Mouse (Mus musculus): ENCODE data around the gene Vsnl1. TPM values are rescaled to one million over a fixed set of nuclear protein-coding genes. Genes with fewer than 3 reads are reported as not detected.
A peak's percentile ranks its signal among the peaks of the same experiment; 100 is the strongest.

Gene Vsnl1
- polyA plus RNA-seq (2015; fragmentation: Nextera tagmentation; extraction: Ambion mirVana) = 0.05 and 0.13 TPM in 2 replicates

DNA sequence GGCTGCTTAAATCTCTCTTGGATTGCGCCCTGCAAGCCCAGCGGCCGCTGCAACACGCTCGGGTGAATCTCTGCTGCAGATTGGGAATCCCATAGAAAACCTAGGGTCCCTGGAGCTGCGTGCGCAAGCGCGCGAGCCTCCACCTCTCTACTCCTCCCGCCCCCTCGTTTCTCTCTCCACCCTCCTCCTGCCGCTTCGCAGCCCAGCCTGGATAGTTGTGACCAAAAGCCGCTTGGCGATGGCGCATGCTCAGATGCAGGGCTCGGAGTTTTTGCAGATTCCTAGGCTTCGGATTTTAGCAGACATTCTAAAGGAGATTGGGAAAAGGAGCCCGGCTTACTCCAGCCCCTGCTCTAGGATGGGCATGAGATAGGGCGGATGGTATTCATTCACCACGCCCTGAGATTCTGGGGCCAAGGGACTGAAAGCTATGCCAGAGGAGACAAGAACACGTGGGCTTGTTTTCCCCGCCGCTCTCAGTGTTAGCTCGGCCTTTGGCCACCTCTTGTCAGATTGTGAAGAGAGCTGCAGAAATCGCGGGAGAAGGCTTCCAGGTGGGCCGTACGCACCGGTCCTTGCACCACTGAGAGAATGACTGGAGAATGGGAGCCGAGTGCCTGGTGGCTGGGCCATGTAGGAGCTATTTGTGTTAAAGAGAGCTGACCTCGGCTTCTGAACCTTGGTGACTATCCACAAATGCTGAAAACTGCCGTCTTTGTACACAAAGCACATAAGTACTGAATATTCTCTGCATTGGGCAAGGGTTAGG is at the start of gene Vsnl1:
Gene Vsnl1, minus strand, starts transcription at position 117 of the 769 bp plus-strand sequence.
- 0 out of 2 replicates have a peak within 1 kb of the TSS, but pooled peaks have one; percentile 10 for H3K9ac ChIP-seq (ENCODE audit: low read depth, low read length)

DNA sequence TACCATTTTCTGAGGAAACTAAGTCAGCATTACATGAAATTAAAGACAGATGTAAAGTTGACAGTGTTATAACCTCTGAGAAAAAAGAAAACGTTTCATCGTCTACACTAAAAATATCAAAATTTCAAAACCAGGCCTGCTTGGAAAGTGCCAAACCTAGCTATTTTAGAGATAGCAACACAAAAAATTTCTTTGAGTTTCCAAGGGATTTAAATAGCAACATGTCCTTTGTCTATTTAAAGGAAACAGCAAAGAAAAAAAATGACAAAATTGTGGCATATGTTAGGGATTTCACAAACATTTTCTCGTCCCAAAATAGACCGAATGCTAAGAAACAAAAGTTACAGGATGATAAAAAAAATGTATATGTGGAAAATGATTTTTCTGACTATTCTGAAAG is 20.2 kb upstream of the Vsnl1 start:
- H3K36me3 ChIP-seq (ENCODE audit: insufficient read depth, low read length) = no peaks in the 10 kb centered on the region
- H3K27ac ChIP-seq = no peak overlapping the region
- WGBS = 77% methylated on average over 4 of the region's 4 CpGs
- no peaks in the 10 kb centered on the region; the same call in 1 of the 2 replicates for H3K27me3 ChIP-seq (ENCODE audit: insufficient read depth, low read length)
- peak overlapping the region; percentile 90; the same call in 1 of the 2 replicates for H3K4me2 ChIP-seq (ENCODE audit: low read length)
- no peak for ATAC-seq (replicated peaks; ENCODE audit: low FRiP score, low read depth)
- H3K9ac ChIP-seq (ENCODE audit: low read depth, low read length) = no peak overlapping the region
- no peak overlapping the region; the same call in 1 of the 2 replicates for H3K4me3 ChIP-seq (replicated peaks; ENCODE audit: low read depth, low read length)
- no peaks in the 10 kb centered on the region for H3K9me3 ChIP-seq (replicated peaks; ENCODE audit: low read length)
- DNase-seq (ENCODE audit: low spot score) = no peak
- H3K4me1 ChIP-seq (replicated peaks; ENCODE audit: insufficient read depth, low read length) = no peaks in the 10 kb centered on the region
- no peak for TF ChIP-seq CTCF (IDR thresholded peaks at IDR 0.05; ENCODE audit: low read depth)

More for the DNA sequence above, at the start of gene Vsnl1:
- H3K4me3 ChIP-seq (replicated peaks; ENCODE audit: low read depth, low read length) = peak within 1 kb of the TSS; percentile 23
- WGBS = 2% methylated on average over 34 of the region's 34 CpGs
- peak within 1 kb of the TSS; percentile 59 for H3K4me2 ChIP-seq (ENCODE audit: low read length)
- no peak within 1 kb of the TSS for H3K27ac ChIP-seq
- DNase-seq (ENCODE audit: low spot score) = peak; percentile 92
- H3K9me3 ChIP-seq (replicated peaks; ENCODE audit: low read length) = no peaks in the 10 kb centered on the region
- 0 out of 2 replicates have a peak, but pooled peaks cover 4% of the 10 kb centered on the region for H3K27me3 ChIP-seq (ENCODE audit: insufficient read depth, low read length)
- ATAC-seq (replicated peaks; ENCODE audit: low FRiP score, low read depth) = peak; percentile 87
- no peaks in the 10 kb centered on the region for H3K36me3 ChIP-seq (ENCODE audit: insufficient read depth, low read length)
- no peak for TF ChIP-seq CTCF (IDR thresholded peaks at IDR 0.05; ENCODE audit: low read depth)
- peaks cover 6% of the 10 kb centered on the region; the same call in 1 of the 2 replicates for H3K4me1 ChIP-seq (replicated peaks; ENCODE audit: insufficient read depth, low read length)

DNA sequence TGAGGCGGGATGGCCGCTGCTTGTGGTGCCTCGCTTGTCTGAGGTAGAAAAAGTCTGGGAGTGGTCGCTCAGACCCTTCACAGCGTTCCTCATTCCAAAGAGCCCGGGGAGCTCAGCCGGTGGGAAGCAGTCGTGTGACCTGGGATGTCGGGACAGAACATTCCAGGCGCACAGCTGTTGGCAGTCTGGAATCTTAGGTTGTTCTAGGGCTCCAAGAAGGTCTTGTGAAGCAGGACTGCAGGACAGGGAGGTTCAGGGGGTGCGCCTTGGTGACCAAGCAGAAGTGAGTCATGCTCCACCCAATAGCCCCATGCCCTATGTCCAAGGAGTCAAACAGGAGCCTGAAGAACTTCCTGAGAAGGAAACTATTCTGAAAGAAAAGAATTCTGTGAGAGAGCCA is 19.8 kb upstream of the Vsnl1 start:
- peak; percentile 75 for ATAC-seq (replicated peaks; ENCODE audit: low FRiP score, low read depth)
- WGBS = 5% methylated on average over 11 of the region's 11 CpGs
- TF ChIP-seq CTCF (IDR thresholded peaks at IDR 0.05; ENCODE audit: low read depth) = no peak
- H3K9me3 ChIP-seq (replicated peaks; ENCODE audit: low read length) = no peaks in the 10 kb centered on the region
- no peaks in the 10 kb centered on the region for H3K36me3 ChIP-seq (ENCODE audit: insufficient read depth, low read length)
- H3K27me3 ChIP-seq (ENCODE audit: insufficient read depth, low read length) = no peaks in the 10 kb centered on the region; the same call in 1 of the 2 replicates
- peak overlapping the region; percentile 90 for H3K4me2 ChIP-seq (ENCODE audit: low read length)
- no peak for DNase-seq (ENCODE audit: low spot score)
- H3K9ac ChIP-seq (ENCODE audit: low read depth, low read length) = peak overlapping the region; percentile 47; the same call in 1 of the 2 replicates
- H3K4me3 ChIP-seq (replicated peaks; ENCODE audit: low read depth, low read length) = peak overlapping the region; percentile 41
- no peak overlapping the region for H3K27ac ChIP-seq
- no peaks in the 10 kb centered on the region for H3K4me1 ChIP-seq (replicated peaks; ENCODE audit: insufficient read depth, low read length)

DNA sequence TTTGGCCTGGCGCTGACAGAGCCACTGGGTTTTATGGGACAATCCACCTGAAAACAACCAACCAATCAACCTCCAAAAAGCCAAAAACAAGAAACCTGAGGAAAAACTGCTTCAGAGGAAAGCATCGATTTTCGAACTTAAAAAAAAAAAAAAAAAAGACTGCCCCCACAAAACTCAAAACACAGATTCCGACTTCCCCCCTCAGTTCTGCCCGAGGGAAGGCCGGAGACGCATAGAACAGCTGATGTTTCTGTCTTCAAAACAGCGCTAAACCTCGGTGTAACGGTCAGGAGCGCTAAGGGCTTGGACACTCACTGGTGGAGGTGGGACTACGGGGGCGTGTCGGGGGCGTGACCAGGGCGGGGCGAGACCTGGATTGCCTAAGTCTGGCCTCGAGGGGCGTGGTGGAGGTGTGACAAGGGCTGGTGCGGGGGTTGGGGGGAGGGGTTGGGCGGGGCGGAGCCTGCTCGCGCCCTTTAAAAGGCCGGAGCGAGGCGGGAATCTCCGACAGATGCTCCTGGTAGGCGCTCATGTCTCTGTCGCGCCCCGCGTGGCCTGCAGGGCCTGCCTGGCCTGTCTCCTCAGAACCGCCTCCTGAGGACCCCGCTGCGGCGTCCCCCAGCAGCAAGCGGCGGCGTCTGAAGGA is 19.3 kb upstream of the Vsnl1 start, which contains the start of gene Rad51ap2:
Gene Rad51ap2, plus strand, starts transcription at position 531 of the 646 bp plus-strand sequence.
- H3K36me3 ChIP-seq (ENCODE audit: insufficient read depth, low read length) = no peaks in the 10 kb centered on the region
- peak within 1 kb of the TSS; percentile 41 for H3K4me3 ChIP-seq (replicated peaks; ENCODE audit: low read depth, low read length)
- no peaks in the 10 kb centered on the region for H3K4me1 ChIP-seq (replicated peaks; ENCODE audit: insufficient read depth, low read length)
- no peak for TF ChIP-seq CTCF (IDR thresholded peaks at IDR 0.05; ENCODE audit: low read depth)
- no peak within 1 kb of the TSS for H3K27ac ChIP-seq
- DNase-seq (ENCODE audit: low spot score) (peak; percentile 86), ATAC-seq (replicated peaks; ENCODE audit: low FRiP score, low read depth) (peak; percentile 99)
- H3K27me3 ChIP-seq (ENCODE audit: insufficient read depth, low read length) = no peaks in the 10 kb centered on the region; the same call in 1 of the 2 replicates
- no peaks in the 10 kb centered on the region for H3K9me3 ChIP-seq (replicated peaks; ENCODE audit: low read length)
- peak within 1 kb of the TSS; percentile 47; the same call in 1 of the 2 replicates for H3K9ac ChIP-seq (ENCODE audit: low read depth, low read length)
- 1% methylated on average over 40 of the region's 40 CpGs for WGBS
- H3K4me2 ChIP-seq (ENCODE audit: low read length) = peak within 1 kb of the TSS; percentile 90

DNA sequence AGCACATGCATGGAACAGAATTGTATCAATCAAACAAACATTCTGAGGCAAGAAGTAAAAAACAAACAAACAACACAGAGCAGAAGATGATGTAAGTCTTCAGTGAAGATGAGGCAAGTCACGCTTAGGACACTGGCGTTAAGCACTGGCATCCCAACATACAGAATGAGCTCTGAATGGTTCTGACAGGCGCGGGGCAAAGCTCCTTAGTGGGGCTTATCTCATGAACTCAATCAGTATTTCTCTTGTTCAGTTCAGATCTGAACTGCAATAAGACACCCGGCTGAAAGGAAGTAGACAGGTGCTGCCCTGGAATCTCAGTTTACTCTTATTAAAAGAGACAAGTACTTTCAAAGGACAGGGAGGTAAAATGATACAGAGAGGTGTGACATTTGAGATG is 17.7 kb upstream of the Vsnl1 start:
- 61% methylated on average over 5 of the region's 5 CpGs for WGBS
- no peaks in the 10 kb centered on the region for H3K9me3 ChIP-seq (replicated peaks; ENCODE audit: low read length)
- no peak for ATAC-seq (replicated peaks; ENCODE audit: low FRiP score, low read depth)
- H3K36me3 ChIP-seq (ENCODE audit: insufficient read depth, low read length) = no peaks in the 10 kb centered on the region
- TF ChIP-seq CTCF (IDR thresholded peaks at IDR 0.05; ENCODE audit: low read depth) = no peak
- no peak for DNase-seq (ENCODE audit: low spot score)
- no peak overlapping the region for H3K4me3 ChIP-seq (replicated peaks; ENCODE audit: low read depth, low read length)
- no peak overlapping the region for H3K4me2 ChIP-seq (ENCODE audit: low read length)
- no peak overlapping the region for H3K27ac ChIP-seq
- H3K27me3 ChIP-seq (ENCODE audit: insufficient read depth, low read length) = no peaks in the 10 kb centered on the region; the same call in 1 of the 2 replicates
- no peak overlapping the region for H3K9ac ChIP-seq (ENCODE audit: low read depth, low read length)
- no peaks in the 10 kb centered on the region for H3K4me1 ChIP-seq (replicated peaks; ENCODE audit: insufficient read depth, low read length)

DNA sequence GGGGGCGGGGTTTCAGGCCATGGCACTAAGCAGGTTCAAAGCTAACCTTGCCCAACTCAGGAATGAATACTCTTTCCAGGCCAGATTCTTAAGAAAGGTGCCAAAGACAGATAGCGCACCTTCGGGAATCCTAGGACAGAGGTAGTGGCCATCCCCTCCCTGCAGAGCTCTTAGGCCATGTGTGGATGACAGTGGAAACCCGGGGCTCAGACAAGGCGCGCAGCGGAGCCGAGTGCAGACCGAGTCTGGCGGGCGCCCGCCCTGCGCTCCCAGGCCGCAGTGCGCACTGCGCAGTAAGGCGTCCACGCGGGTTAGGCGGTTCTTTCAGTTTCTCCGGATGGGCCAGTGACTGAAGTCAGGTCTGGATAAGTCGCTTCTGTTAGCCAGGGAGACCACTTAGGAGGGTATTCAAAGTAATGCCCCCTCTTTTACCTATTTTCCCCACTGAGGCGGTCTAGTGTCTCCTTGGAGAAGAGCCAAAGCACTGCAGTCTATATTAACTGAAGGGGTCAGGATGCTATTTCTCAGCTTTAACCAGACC is 1.6 kb upstream of the Vsnl1 start:
- no peak for TF ChIP-seq CTCF (IDR thresholded peaks at IDR 0.05; ENCODE audit: low read depth)
- ATAC-seq (replicated peaks; ENCODE audit: low FRiP score, low read depth) = peak; percentile 47; the same call in 1 of the 2 replicates

More for the DNA sequence above, 1.6 kb upstream of the Vsnl1 start:
- Histone ChIP-seq H3K9me3 (replicated peaks; ENCODE audit: low read length) (no peaks in the 10 kb centered on the region), H3K4me2 (ENCODE audit: low read length) (peak overlapping the region; percentile 43), H3K4me3 (replicated peaks; ENCODE audit: low read depth, low read length) (no peak overlapping the region; the same call in 1 of the 2 replicates), H3K27me3 (ENCODE audit: insufficient read depth, low read length) (0 out of 2 replicates have a peak, but pooled peaks cover 4% of the 10 kb centered on the region), H3K9ac (ENCODE audit: low read depth, low read length) (no peak overlapping the region), H3K27ac (no peak overlapping the region), H3K4me1 (replicated peaks; ENCODE audit: insufficient read depth, low read length) (peaks cover 6% of the 10 kb centered on the region; the same call in 1 of the 2 replicates), H3K36me3 (ENCODE audit: insufficient read depth, low read length) (no peaks in the 10 kb centered on the region)
- 26% methylated on average over 23 of the region's 23 CpGs for WGBS
- DNase-seq (ENCODE audit: low spot score) = no peak
